Mouse (Mus musculus) olfactory bulb, adult 2 months (tissue): ENCODE results near the gene N4bp1.

Source experiments
- CTCF ChIP-seq: fragments of 200-500 bp; IDR thresholded peaks from 2 replicates; pipeline ENCODE4 v1.5.1; 2012; ENCODE audit warnings: low read depth, mild to moderate bottlenecking, low read length, moderate library complexity; ENCODE audit not compliant: insufficient read depth
- POLR2A ChIP-seq: fragments of 200-500 bp; IDR thresholded peaks from 2 replicates; pipeline ENCODE4 v1.6.1; 2012; ENCODE audit warnings: mild to moderate bottlenecking, low read depth, low read length, moderate library complexity; ENCODE audit not compliant: insufficient read depth

DNA sequence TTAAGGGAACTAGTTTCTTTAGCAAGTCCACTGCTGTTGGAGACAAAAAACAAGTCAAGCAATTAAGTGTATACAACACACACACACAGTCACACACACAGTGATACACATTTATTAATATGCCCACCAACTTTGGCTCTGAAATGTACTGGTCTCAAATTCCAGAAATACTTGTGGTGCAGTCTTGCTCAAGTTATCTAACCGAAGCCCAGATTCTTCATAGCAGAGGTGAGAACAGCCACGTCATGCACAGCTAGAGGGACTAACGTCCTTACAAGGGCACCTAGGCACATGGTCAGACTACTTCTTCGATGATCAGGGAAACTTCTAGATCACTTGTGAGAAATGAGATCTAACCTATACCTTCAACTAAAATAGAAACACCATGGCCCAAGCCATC, 22.2 kb downstream of the N4bp1 start:
- TF ChIP-seq CTCF: no peak
- TF ChIP-seq POLR2A: no peak
